Mouse (Mus musculus) lung, embryonic 15.5 days (tissue): ENCODE data around the gene Dnm3. TPM values are rescaled to one million over a fixed set of nuclear protein-coding genes. Genes with fewer than 3 reads are reported as not detected.

Experiments
- ATAC-seq: fragments of 200-750 bp; cut with Nextera tagmentation; 2 replicates; pipeline ENCODE4 v1.8.0; 2017; ENCODE audit warnings: moderate number of reproducible peaks, borderline replicate concordance; ENCODE audit not compliant: low FRiP score, low TSS enrichment; ENCODE audit errors: extremely low read depth
- H3K27ac ChIP-seq: fragments of 300-500 bp; sonication (generic); 2 replicates; pipeline ENCODE4 v1.5.1; 2015; ENCODE audit warnings: moderate library complexity, mild to moderate bottlenecking, inconsistent platforms
- H3K27me3 ChIP-seq: fragments of 300-500 bp; sonication (generic); 2 replicates; pipeline ENCODE4 v1.6.1; 2015; ENCODE audit warnings: inconsistent platforms
- H3K36me3 ChIP-seq: fragments of 300-500 bp; sonication (generic); 2 replicates; pipeline ENCODE4 v1.6.1; 2015; ENCODE audit warnings: inconsistent platforms
- H3K4me1 ChIP-seq: fragments of 300-500 bp; sonication (generic); 2 replicates; pipeline ENCODE4 v1.6.1; 2015; ENCODE audit warnings: inconsistent platforms
- H3K4me2 ChIP-seq: fragments of 300-500 bp; sonication (generic); 2 replicates; pipeline ENCODE4 v1.6.1; 2015; ENCODE audit warnings: inconsistent platforms, mild to moderate bottlenecking, moderate library complexity
- H3K4me3 ChIP-seq: fragments of 300-500 bp; sonication (generic); 2 replicates; pipeline ENCODE4 v1.5.1; 2015; ENCODE audit warnings: mild to moderate bottlenecking, inconsistent platforms
- H3K9ac ChIP-seq: fragments of 300-500 bp; sonication (generic); 2 replicates; pipeline ENCODE4 v1.6.1; 2015; ENCODE audit warnings: inconsistent platforms
- H3K9me3 ChIP-seq: fragments of 300-500 bp; sonication (generic); 2 replicates; pipeline ENCODE4 v1.6.1; 2016; ENCODE audit warnings: inconsistent platforms
- WGBS: fragments of 180-500 bp; shearing (Covaris S2); methylation state at CpG from one replicate; pipeline ENCODE4 v1.1.7; 2015; 5-methylcytosine and 5-hydroxymethylcytosine counted together
- polyA plus RNA-seq: library from polyadenylated mRNA; unstranded; fragments of >200 nt; fragmentation: Nextera tagmentation; extraction: Ambion mirVana; gene quantifications from 2 replicates; pipeline ENCODE4 v1.2.1, GENCODE M21; 2015

The Dnm3 gene
- polyA plus RNA-seq, 1 experiment from 2014 or later: 2.7 TPM

DNA sequence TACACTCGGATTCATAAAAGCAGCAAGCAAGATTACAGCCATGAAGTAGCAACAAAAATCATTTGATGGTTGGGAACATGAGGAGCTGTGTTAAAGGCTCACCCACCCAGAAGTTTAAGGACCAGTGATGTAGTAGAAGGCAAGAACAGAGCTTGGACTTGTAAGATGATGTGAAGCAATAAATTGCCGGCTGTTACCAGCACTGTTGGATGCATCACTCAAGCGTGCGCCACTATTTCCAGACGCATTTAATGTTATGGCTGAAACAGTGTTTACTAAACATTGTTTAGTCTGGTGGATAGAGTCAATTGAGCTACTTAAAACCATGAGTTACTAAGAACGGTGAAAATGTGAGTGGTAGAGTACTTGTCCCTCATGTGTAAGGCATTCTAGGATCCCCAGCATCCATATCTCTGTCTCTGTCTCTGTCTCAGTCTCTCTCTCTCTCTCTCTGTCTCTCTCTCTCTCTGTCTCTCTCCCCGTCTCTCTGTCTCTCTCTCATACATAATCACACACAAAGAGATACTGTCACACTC, 241.1 kb downstream of the Dnm3 start:
- Histone ChIP-seq H3K4me1 (no peaks in the 10 kb centered on the region; the same call in 1 of the 2 replicates), H3K9me3 (no peaks in the 10 kb centered on the region), H3K4me2 (no peak overlapping the region), H3K27me3 (no peaks in the 10 kb centered on the region), H3K4me3 (no peak overlapping the region), H3K9ac (no peak overlapping the region), H3K36me3 (no peaks in the 10 kb centered on the region), H3K27ac (0 out of 2 replicates have a peak overlapping the region, but pooled peaks have one; percentile 10)
- 52% methylated on average over 7 of the region's 7 CpGs for WGBS
- peak; percentile 57; the same call in 1 of the 2 replicates for ATAC-seq

DNA sequence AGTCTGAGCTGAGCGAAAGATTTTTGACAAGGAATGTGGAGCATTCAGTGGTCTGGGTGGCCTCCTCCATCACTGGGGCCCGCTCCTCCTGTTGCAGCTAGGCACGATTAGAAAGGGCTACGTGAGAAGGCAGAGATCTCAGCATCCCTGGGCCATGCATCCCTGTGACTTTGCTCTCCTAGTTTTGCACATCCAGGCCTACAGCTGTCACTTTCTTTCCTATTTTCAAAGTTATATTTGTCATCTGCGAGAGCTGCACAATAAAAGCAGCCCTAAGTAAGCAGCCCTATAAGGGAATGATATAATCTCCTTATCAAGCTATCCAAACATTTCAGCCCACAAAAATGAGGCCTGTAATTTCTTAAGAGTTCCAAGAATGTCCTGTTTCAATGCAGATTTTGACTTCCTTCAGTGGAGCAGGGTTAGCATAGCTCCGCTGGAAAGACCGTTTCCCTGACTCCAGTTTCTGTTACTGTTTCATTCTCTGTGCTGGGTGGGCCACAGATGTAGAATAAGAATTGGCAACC, 252.2 kb downstream of the Dnm3 start:
- Histone ChIP-seq H3K27me3 (no peaks in the 10 kb centered on the region), H3K9ac (no peak overlapping the region), H3K36me3 (0 out of 2 replicates have a peak, but pooled peaks cover 5% of the 10 kb centered on the region), H3K4me2 (no peak overlapping the region), H3K27ac (peak overlapping the region; percentile 86), H3K4me3 (no peak overlapping the region), H3K4me1 (peaks cover 24% of the 10 kb centered on the region), H3K9me3 (no peaks in the 10 kb centered on the region)
- 20% methylated on average over 7 of the region's 7 CpGs for WGBS
- ATAC-seq: peak; percentile 51; the same call in 1 of the 2 replicates

DNA sequence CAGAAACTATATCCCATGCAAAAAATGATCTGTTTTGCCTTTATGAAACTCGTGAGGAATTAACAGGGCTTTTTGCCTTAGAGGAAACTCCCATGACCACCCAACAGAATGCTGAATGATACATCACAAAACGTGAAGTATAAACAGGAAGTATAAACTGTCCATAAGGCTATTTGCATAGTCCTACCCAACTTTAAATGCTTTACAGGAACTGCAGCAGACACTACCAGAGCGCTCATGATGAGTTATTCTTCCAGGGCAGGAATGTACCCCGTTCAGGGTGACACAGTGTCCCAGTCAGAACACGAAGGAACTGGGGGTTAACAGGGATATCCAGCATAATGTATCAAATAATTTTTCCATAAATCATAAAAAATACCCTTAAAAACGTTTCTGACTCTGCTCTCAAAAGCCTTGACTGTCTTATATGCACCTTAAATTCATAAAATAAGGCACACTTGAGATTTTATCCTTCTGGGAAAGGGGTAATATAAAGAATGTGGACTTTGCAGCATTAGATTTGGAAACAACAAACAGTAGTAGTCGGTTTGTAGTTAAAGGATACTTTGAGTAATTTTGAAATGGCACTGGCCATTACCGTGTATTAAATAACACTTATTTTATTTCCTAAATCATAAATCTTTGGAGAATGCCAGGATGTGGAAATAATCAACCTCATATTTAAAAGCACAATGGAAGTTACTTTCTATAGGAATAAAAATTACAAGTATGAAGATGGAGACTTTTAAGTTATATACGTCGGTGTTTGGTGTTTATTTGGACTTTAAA, 252.8 kb downstream of the Dnm3 start:
- 27% methylated on average over 10 of the region's 10 CpGs for WGBS
- no peaks in the 10 kb centered on the region for H3K27me3 ChIP-seq
- H3K9ac ChIP-seq: no peak overlapping the region
- no peak overlapping the region for H3K4me2 ChIP-seq
- H3K27ac ChIP-seq: peak overlapping the region; percentile 86
- H3K36me3 ChIP-seq: 0 out of 2 replicates have a peak, but pooled peaks cover 5% of the 10 kb centered on the region
- no peaks in the 10 kb centered on the region for H3K9me3 ChIP-seq
- ATAC-seq: peak; percentile 50; the same call in 1 of the 2 replicates
- H3K4me3 ChIP-seq: no peak overlapping the region
- H3K4me1 ChIP-seq: peaks cover 24% of the 10 kb centered on the region

DNA sequence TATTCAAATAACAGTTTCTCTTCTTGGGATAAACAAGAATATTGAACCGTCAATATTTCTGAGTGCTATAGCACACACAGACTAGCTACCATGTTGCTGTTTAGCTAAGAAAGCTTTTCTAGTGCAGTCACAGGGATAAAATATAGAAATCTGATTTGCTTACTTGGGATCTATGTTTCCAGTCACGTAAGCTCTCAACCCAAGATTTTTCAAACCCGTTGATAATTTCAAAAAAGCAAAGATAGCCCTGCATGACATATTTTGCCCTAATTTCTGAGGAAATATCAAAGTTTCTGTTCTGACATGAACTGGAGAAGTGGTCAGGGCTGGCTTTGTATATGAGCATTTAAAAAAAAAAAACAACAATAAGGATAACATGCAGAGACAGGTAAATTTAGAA, 253.8 kb downstream of the Dnm3 start:
- no peak overlapping the region for H3K4me2 ChIP-seq
- no peaks in the 10 kb centered on the region for H3K9me3 ChIP-seq
- ATAC-seq: no peak
- no peak overlapping the region for H3K27ac ChIP-seq
- H3K9ac ChIP-seq: no peak overlapping the region
- H3K4me3 ChIP-seq: no peak overlapping the region
- WGBS: 59% methylated on average over 3 of the region's 3 CpGs
- H3K36me3 ChIP-seq: 0 out of 2 replicates have a peak, but pooled peaks cover 5% of the 10 kb centered on the region
- peaks cover 24% of the 10 kb centered on the region for H3K4me1 ChIP-seq
- H3K27me3 ChIP-seq: no peaks in the 10 kb centered on the region

DNA sequence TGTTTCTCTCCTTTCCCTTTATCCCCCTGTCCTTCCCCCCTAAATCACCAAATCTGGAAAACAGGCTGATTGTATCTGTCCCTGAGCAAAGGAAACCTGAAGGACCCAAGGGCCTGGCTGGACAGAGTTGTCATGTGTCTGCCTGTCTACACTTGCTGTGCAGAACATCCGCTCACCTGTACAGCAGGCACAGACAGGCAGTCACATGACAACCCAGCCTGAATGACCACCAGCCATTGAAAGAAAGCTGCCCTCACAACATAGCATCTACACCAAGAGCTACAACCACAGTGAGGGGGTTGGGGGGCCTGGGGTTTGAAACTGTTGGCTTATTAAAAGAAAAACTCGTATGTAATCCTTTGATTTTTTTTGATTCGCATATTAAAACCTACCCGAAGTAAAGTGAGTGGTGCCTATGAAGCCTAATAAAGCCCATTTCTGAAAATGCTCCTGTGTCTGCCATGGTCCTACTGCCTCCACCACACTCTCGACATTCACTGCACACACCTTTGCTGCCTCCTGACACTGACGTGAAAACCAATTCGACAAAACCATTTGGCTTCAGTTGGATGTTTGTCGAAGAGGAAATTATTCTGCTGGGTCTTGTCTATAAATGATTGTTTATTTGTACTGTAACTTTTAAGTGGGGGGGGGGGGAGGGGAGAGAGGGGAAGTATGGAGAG, 254.4 kb downstream of the Dnm3 start:
- Histone ChIP-seq H3K9ac (no peak overlapping the region), H3K27ac (peak overlapping the region; percentile 31; the same call in 1 of the 2 replicates), H3K4me3 (no peak overlapping the region), H3K4me1 (peaks cover 24% of the 10 kb centered on the region), H3K27me3 (no peaks in the 10 kb centered on the region), H3K36me3 (0 out of 2 replicates have a peak, but pooled peaks cover 5% of the 10 kb centered on the region), H3K4me2 (0 out of 2 replicates have a peak overlapping the region, but pooled peaks have one; percentile 6), H3K9me3 (no peaks in the 10 kb centered on the region)
- no peak for ATAC-seq
- 54% methylated on average over 8 of the region's 8 CpGs for WGBS

DNA sequence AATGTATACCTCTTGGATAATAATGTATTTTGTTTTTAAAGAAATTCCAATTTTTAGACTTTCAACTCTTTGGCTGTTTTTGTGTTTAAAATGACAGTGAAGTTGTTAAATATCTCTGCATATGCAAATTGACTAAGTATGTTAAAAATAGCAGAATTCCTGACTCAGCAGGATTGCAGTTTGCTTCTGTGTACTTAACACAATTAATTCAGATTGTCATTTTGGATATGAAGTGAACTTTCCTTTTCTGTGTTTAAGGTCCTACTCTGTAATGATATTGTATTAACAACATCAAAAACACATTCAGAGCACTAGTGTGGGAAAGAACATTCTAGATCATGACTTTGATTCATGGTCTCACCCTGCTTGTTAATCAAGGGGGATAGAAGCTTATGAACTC, 255.5 kb downstream of the Dnm3 start:
- H3K4me3 ChIP-seq: no peak overlapping the region
- H3K4me2 ChIP-seq: 0 out of 2 replicates have a peak overlapping the region, but pooled peaks have one; percentile 8
- H3K9ac ChIP-seq: no peak overlapping the region
- no peaks in the 10 kb centered on the region for H3K9me3 ChIP-seq
- H3K27ac ChIP-seq: no peak overlapping the region
- H3K27me3 ChIP-seq: no peaks in the 10 kb centered on the region
- ATAC-seq: no peak
- 0 out of 2 replicates have a peak, but pooled peaks cover 5% of the 10 kb centered on the region for H3K36me3 ChIP-seq
- H3K4me1 ChIP-seq: peaks cover 24% of the 10 kb centered on the region

DNA sequence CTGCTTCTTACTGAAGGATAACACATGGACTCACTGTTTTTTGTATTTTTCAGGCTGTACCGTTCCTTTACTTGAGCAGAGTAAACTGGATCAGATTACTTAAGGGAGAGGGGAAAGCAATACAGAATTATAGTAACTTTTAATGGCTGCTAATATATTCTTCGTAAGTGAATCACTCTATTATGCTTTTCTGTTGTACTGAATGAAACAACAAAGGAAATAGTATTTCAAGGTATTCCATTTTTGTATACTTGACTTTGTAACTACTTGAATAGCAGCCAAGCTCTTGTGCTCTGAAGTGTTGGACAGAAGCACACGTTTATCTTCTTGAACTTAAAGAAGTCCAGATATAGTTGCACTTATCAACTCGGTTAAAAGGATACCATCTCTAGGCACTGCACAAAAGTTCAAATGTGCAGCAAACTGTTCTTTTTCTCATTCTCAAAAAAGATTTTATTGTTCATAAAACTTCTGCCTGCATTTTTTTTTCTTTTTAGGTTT, 256.0 kb downstream of the Dnm3 start:
- WGBS: 8% methylated on average over 4 of the region's 4 CpGs
- H3K4me3 ChIP-seq: no peak overlapping the region
- H3K4me2 ChIP-seq: 0 out of 2 replicates have a peak overlapping the region, but pooled peaks have one; percentile 22
- H3K4me1 ChIP-seq: peaks cover 24% of the 10 kb centered on the region
- 0 out of 2 replicates have a peak, but pooled peaks cover 5% of the 10 kb centered on the region for H3K36me3 ChIP-seq
- H3K27ac ChIP-seq: no peak overlapping the region
- ATAC-seq: no peak
- H3K9ac ChIP-seq: peak overlapping the region; percentile 24; the same call in 1 of the 2 replicates
- H3K9me3 ChIP-seq: no peaks in the 10 kb centered on the region
- no peaks in the 10 kb centered on the region for H3K27me3 ChIP-seq

DNA sequence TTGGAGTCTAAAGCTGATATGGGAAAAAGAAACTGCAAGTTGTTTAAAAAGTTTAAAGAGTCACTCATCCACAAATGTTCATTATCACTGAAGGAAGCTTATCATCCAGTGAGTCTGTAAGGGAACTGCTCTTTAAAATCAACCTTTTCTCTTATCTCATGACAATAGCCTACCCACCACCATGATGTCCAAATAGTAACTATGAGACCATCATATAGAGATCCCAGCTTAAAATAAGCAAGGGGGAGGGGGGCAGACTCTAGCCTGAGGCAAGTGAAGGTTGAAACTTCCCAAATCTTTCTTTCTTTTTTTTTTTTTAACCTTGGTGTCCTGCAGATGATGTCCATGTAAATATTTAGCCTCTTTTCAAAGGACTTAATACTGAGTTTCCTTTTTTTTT, 256.9 kb downstream of the Dnm3 start:
- H3K4me1 ChIP-seq: peaks cover 19% of the 10 kb centered on the region
- no peak for ATAC-seq
- H3K4me3 ChIP-seq: peak overlapping the region; percentile 45
- H3K9ac ChIP-seq: peak overlapping the region; percentile 41
- no peaks in the 10 kb centered on the region for H3K9me3 ChIP-seq
- peak overlapping the region; percentile 54 for H3K4me2 ChIP-seq
- 0 out of 2 replicates have a peak, but pooled peaks cover 5% of the 10 kb centered on the region for H3K36me3 ChIP-seq
- H3K27ac ChIP-seq: peak overlapping the region; percentile 61; the same call in 1 of the 2 replicates
- H3K27me3 ChIP-seq: no peaks in the 10 kb centered on the region

DNA sequence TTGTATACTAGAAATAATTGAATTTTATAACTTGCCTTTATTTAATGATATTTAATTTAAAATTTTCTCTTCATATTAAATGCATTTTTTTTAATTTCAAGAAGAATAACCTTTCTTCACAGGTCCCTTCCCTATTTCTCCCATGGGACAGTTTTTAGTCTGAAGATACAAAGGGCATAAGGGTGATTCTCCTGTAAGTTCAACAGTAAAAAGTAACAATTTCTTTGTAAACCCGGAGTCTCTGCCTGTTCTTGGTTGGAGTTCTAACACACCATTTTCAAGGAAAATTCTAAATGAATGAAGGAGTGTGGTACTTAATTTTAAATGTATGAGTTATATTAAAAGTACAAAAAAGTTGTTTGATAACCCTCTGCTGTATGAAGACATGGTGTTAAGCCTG, 258.1 kb downstream of the Dnm3 start:
- 0 out of 2 replicates have a peak overlapping the region, but pooled peaks have one; percentile 92 for H3K27ac ChIP-seq
- 44% methylated on average over 1 of the region's 1 CpGs for WGBS
- no peaks in the 10 kb centered on the region for H3K9me3 ChIP-seq
- no peaks in the 10 kb centered on the region for H3K27me3 ChIP-seq
- H3K4me3 ChIP-seq: peak overlapping the region; percentile 45
- H3K4me1 ChIP-seq: peaks cover 18% of the 10 kb centered on the region
- H3K4me2 ChIP-seq: peak overlapping the region; percentile 54
- peak overlapping the region; percentile 22; the same call in 1 of the 2 replicates for H3K9ac ChIP-seq
- 0 out of 2 replicates have a peak, but pooled peaks cover 5% of the 10 kb centered on the region for H3K36me3 ChIP-seq
- no peak for ATAC-seq

DNA sequence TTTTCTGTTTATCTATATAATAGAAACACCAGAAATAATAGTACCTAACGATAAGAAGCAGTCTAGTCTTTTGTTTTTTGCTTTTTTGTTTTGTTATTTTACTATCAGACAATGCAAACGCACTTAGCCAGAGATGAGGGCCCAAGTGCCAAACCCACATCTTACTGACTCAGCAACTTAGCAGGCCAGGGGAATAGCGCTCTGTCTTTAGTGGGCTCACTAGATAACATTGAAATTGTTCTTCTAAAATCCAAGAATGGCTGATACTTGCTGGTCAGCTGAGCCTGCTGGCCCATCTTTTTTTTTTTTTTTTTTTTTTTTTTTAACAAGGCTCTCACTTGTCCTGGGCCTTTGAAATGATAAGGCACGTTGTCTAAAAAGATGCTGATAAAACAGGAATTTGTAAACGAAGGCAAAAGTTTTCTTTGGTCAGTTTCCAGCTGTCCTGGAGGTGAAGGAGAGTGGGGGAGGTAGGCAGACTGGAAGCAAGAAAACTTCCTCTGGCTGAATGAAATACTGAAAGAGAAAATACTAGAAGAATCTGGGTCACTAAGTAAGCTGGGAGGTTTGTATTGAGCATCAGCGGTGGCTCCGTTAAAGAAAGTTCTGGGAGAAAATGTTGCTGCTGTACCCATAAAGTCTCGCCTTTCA, 259.2 kb downstream of the Dnm3 start:
- Histone ChIP-seq H3K27ac (peak overlapping the region; percentile 92), H3K9me3 (no peaks in the 10 kb centered on the region), H3K4me2 (peak overlapping the region; percentile 7; the same call in 1 of the 2 replicates), H3K27me3 (no peaks in the 10 kb centered on the region), H3K4me1 (peaks cover 16% of the 10 kb centered on the region; the same call in 1 of the 2 replicates), H3K9ac (peak overlapping the region; percentile 39), H3K36me3 (0 out of 2 replicates have a peak, but pooled peaks cover 5% of the 10 kb centered on the region), H3K4me3 (peak overlapping the region; percentile 45)
- 25% methylated on average over 8 of the region's 8 CpGs for WGBS
- no peak for ATAC-seq
